Mouse (Mus musculus) heart, embryonic 16.5 days (tissue): Measurements from ENCODE around the gene Sema3g. TPM values are rescaled to one million over a fixed set of nuclear protein-coding genes. Genes with fewer than 3 reads are reported as not detected.

ENCODE experiments used
- ATAC-seq: fragments of 200-750 bp; cut with Nextera tagmentation; replicated peaks from 2 replicates; pipeline ENCODE4 v1.8.0; 2017; ENCODE audit warnings: moderate number of reproducible peaks; ENCODE audit not compliant: insufficient read depth, low FRiP score; ENCODE audit errors: extremely low read depth
- H3K27ac ChIP-seq: fragments of 300-500 bp; sonication (generic); 2 replicates; pipeline ENCODE4 v1.5.1; 2014; ENCODE audit warnings: mild to moderate bottlenecking, low read length, control low read depth, moderate library complexity
- H3K27me3 ChIP-seq: fragments of 300-500 bp; sonication (generic); 2 replicates; pipeline ENCODE4 v1.6.1; 2014; ENCODE audit warnings: low read length, mixed read lengths; ENCODE audit not compliant: control insufficient read depth, insufficient read depth
- H3K36me3 ChIP-seq: fragments of 300-500 bp; sonication (generic); 2 replicates; pipeline ENCODE4 v1.6.1; 2014; ENCODE audit not compliant: control insufficient read depth, insufficient read depth
- H3K4me1 ChIP-seq: fragments of 300-500 bp; sonication (generic); 2 replicates; pipeline ENCODE4 v1.6.1; 2014; ENCODE audit warnings: low read length, mixed read lengths; ENCODE audit not compliant: control insufficient read depth, insufficient read depth
- H3K4me2 ChIP-seq: fragments of 300-500 bp; sonication (generic); 2 replicates; pipeline ENCODE4 v1.6.1; 2014; ENCODE audit warnings: low read depth, mild to moderate bottlenecking, control low read depth, low read length
- H3K4me3 ChIP-seq: fragments of 300-500 bp; sonication (generic); 2 replicates; pipeline ENCODE4 v1.5.1; 2014; ENCODE audit warnings: mild to moderate bottlenecking, control low read depth, low read length
- H3K9ac ChIP-seq: fragments of 300-500 bp; sonication (generic); 2 replicates; pipeline ENCODE4 v1.6.1; 2014; ENCODE audit warnings: low read length, control low read depth
- H3K9me3 ChIP-seq: fragments of 300-500 bp; sonication (generic); replicated peaks from 2 replicates; pipeline ENCODE4 v1.6.1; 2016; ENCODE audit warnings: low read length; ENCODE audit not compliant: control insufficient read depth
- WGBS: fragments of 180-500 bp; shearing (Covaris S2); extraction: QIAGEN DNeasy Blood & Tissue Kit; methylation state at CpG from one replicate; pipeline ENCODE4 v1.1.7; 2014; 5-methylcytosine and 5-hydroxymethylcytosine counted together
- polyA plus RNA-seq: library from polyadenylated mRNA; unstranded; fragments of >200 nt; fragmentation: Nextera tagmentation; extraction: Ambion mirVana; gene quantifications from 2 replicates; pipeline ENCODE4 v1.2.1, GENCODE M21; 2015

Sema3g gene
- polyA plus RNA-seq, 1 experiment from 2014 or later, result 0.97 TPM

GRCm38 (mm10) chr14:31204844-31205243, 12.8 kb upstream of the Sema3g start:
- Histone ChIP-seq H3K4me2 (peak overlapping the region; percentile 92), H3K36me3 (peaks cover 33% of the 10 kb centered on the region), H3K27ac (peak overlapping the region; percentile 95), H3K9me3 (no peaks in the 10 kb centered on the region), H3K4me3 (peak overlapping the region; percentile 85), H3K9ac (peak overlapping the region; percentile 98), H3K27me3 (no peaks in the 10 kb centered on the region), H3K4me1 (peaks cover 26% of the 10 kb centered on the region)
- WGBS, result 51% methylated on average over 4 of the region's 4 CpGs
- ATAC-seq, result no peak

GRCm38 (mm10) chr14:31205244-31205561, 12.5 kb upstream of the Sema3g start:
- Histone ChIP-seq H3K27ac (peak overlapping the region; percentile 95), H3K9ac (peak overlapping the region; percentile 98), H3K4me1 (peaks cover 25% of the 10 kb centered on the region), H3K36me3 (peaks cover 31% of the 10 kb centered on the region), H3K27me3 (no peaks in the 10 kb centered on the region), H3K9me3 (no peaks in the 10 kb centered on the region), H3K4me3 (peak overlapping the region; percentile 85), H3K4me2 (peak overlapping the region; percentile 92)
- 7% methylated on average over 8 of the region's 8 CpGs for WGBS
- ATAC-seq, result no peak

GRCm38 (mm10) chr14:31205562-31206467, 11.8 kb upstream of the Sema3g start:
- peak overlapping the region; percentile 95 for H3K27ac ChIP-seq
- WGBS, result under 1% methylated on average over 39 of the region's 39 CpGs
- peak; percentile 10 for ATAC-seq
- peaks cover 23% of the 10 kb centered on the region for H3K4me1 ChIP-seq
- no peaks in the 10 kb centered on the region for H3K27me3 ChIP-seq
- peak overlapping the region; percentile 98 for H3K9ac ChIP-seq
- peak overlapping the region; percentile 92 for H3K4me2 ChIP-seq
- no peaks in the 10 kb centered on the region for H3K9me3 ChIP-seq
- H3K4me3 ChIP-seq, result peak overlapping the region; percentile 85
- peaks cover 26% of the 10 kb centered on the region for H3K36me3 ChIP-seq

GRCm38 (mm10) chr14:31206472-31206981, 11.1 kb upstream of the Sema3g start:
- ATAC-seq, result peak; percentile 42
- peak overlapping the region; percentile 92 for H3K4me2 ChIP-seq
- peaks cover 26% of the 10 kb centered on the region for H3K4me1 ChIP-seq
- H3K27me3 ChIP-seq, result no peaks in the 10 kb centered on the region
- peak overlapping the region; percentile 85 for H3K4me3 ChIP-seq
- H3K9me3 ChIP-seq, result no peaks in the 10 kb centered on the region
- under 1% methylated on average over 48 of the region's 48 CpGs for WGBS
- peak overlapping the region; percentile 98 for H3K9ac ChIP-seq
- peak overlapping the region; percentile 95 for H3K27ac ChIP-seq
- peaks cover 23% of the 10 kb centered on the region for H3K36me3 ChIP-seq

GRCm38 (mm10) chr14:31207070-31207830, 10.4 kb upstream of the Sema3g start:
- Histone ChIP-seq H3K9ac (peak overlapping the region; percentile 98), H3K27me3 (no peaks in the 10 kb centered on the region), H3K36me3 (peaks cover 18% of the 10 kb centered on the region), H3K4me2 (peak overlapping the region; percentile 92), H3K27ac (peak overlapping the region; percentile 95), H3K4me3 (peak overlapping the region; percentile 85), H3K4me1 (peaks cover 32% of the 10 kb centered on the region), H3K9me3 (no peaks in the 10 kb centered on the region)
- WGBS, result 66% methylated on average over 13 of the region's 13 CpGs
- ATAC-seq, result no peak

GRCm38 (mm10) chr14:31208084-31208483, 9.6 kb upstream of the Sema3g start, which contains the start of gene Tnnc1:
Gene Tnnc1, plus strand, starts transcription at chr14:31208312.
- peaks cover 41% of the 10 kb centered on the region for H3K4me1 ChIP-seq

GRCm38 (mm10) chr14:31209133-31209557, 8.5 kb upstream of the Sema3g start:
- Histone ChIP-seq H3K4me2 (peak overlapping the region; percentile 92), H3K27ac (peak overlapping the region; percentile 95), H3K4me1 (peaks cover 45% of the 10 kb centered on the region), H3K27me3 (no peaks in the 10 kb centered on the region), H3K9me3 (no peaks in the 10 kb centered on the region), H3K36me3 (peaks cover 2% of the 10 kb centered on the region; the same call in 1 of the 2 replicates), H3K9ac (peak overlapping the region; percentile 87), H3K4me3 (peak overlapping the region; percentile 85)
- ATAC-seq, result peak; percentile 80
- WGBS, result 38% methylated on average over 4 of the region's 4 CpGs

More at GRCm38 (mm10) chr14:31208084-31208483, 9.6 kb upstream of the Sema3g start, which contains the start of gene Tnnc1:
- peaks cover 9% of the 10 kb centered on the region for H3K36me3 ChIP-seq
- H3K27ac ChIP-seq, result peak within 1 kb of the TSS; percentile 95
- H3K4me3 ChIP-seq, result peak within 1 kb of the TSS; percentile 85
- ATAC-seq, result peak; percentile 20; the same call in 1 of the 2 replicates
- WGBS, result 31% methylated on average over 2 of the region's 2 CpGs
- H3K27me3 ChIP-seq, result no peaks in the 10 kb centered on the region
- peak within 1 kb of the TSS; percentile 98 for H3K9ac ChIP-seq
- no peaks in the 10 kb centered on the region for H3K9me3 ChIP-seq
- peak within 1 kb of the TSS; percentile 92 for H3K4me2 ChIP-seq

GRCm38 (mm10) chr14:31211854-31212253, 5.8 kb upstream of the Sema3g start:
- ATAC-seq, result no peak
- peak overlapping the region; percentile 41 for H3K4me3 ChIP-seq
- H3K27ac ChIP-seq, result peak overlapping the region; percentile 70
- 56% methylated on average over 6 of the region's 6 CpGs for WGBS
- peak overlapping the region; percentile 92 for H3K4me2 ChIP-seq
- no peaks in the 10 kb centered on the region for H3K9me3 ChIP-seq
- H3K9ac ChIP-seq, result peak overlapping the region; percentile 43
- no peaks in the 10 kb centered on the region for H3K27me3 ChIP-seq
- peaks cover 48% of the 10 kb centered on the region for H3K4me1 ChIP-seq
- peaks cover 2% of the 10 kb centered on the region; the same call in 1 of the 2 replicates for H3K36me3 ChIP-seq
